Mouse (Mus musculus): ENCODE data around the gene Cavin3. TPM values are rescaled to one million over a fixed set of nuclear protein-coding genes. Genes with fewer than 3 reads are reported as not detected.

The Cavin3 gene
- polyA plus RNA-seq, 2 experiments = 65.0 to 113 TPM

DNA sequence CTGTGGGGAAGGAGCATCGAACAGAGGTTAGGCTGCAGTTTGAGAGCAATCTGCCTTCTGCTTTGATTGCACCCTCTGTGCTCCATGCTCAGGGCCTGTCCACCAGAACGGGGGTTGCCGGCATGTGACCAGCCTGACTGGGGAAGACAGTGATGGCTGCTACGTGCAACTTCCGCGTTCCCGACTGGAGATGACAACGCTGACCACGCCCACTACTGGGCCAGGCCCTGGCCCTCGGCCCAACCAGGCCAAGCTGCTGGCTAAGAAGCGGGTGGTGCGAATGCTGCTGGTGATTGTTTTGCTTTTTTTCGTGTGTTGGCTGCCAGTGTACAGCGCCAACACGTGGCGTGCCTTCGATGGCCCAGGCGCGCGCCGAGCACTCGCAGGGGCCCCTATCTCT lies 47.3 kb downstream of the Cavin3 start:
- DNase-seq (ENCODE audit: low spot score) = no peak
- no peak for TF ChIP-seq POLR2A (IDR thresholded peaks at IDR 0.05; ENCODE audit: borderline replicate concordance, extremely low read depth, insufficient read depth, insufficient read length)
- no peaks in the 10 kb centered on the region for H3K36me3 ChIP-seq (ENCODE audit: control insufficient read depth, insufficient read depth, low read length)
- no peak overlapping the region for H3K4me3 ChIP-seq (replicated peaks; ENCODE audit: low read length)
- 84% methylated on average over 18 of the region's 22 CpGs for WGBS
- no peak overlapping the region for H3K9ac ChIP-seq (ENCODE audit: low read depth, low read length, severe bottlenecking)
- no peak for ATAC-seq (ENCODE audit: low FRiP score, low read depth)
- no peak overlapping the region for H3K27ac ChIP-seq (replicated peaks; ENCODE audit: low read depth, low read length)
- H3K4me2 ChIP-seq (replicated peaks; ENCODE audit: low read depth, low read length, severe bottlenecking) = no peak overlapping the region
- no peaks in the 10 kb centered on the region for H3K27me3 ChIP-seq (ENCODE audit: control insufficient read depth, insufficient read depth, low read length)
- no peaks in the 10 kb centered on the region for H3K9me3 ChIP-seq (ENCODE audit: control insufficient read depth, low read length)
- no peaks in the 10 kb centered on the region for H3K4me1 ChIP-seq (ENCODE audit: control insufficient read depth, insufficient read depth, low read length)

DNA sequence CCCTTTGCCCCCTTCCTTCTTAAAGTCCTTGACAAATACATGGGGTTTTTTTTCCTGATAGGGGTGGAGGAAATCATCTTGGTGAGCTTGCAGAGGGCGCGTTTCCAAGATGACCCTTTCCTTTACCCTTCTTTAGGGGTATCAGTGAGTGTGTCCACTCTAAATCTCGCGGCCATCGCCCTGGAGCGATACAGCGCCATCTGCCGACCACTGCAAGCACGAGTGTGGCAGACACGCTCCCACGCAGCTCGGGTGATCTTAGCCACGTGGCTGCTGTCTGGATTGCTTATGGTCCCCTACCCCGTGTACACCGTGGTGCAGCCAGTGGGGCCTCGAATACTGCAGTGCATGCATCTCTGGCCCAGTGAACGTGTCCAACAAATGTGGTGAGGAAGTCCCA lies 48.2 kb downstream of the Cavin3 start:
- TF ChIP-seq POLR2A (IDR thresholded peaks at IDR 0.05; ENCODE audit: borderline replicate concordance, extremely low read depth, insufficient read depth, insufficient read length) = no peak
- Histone ChIP-seq H3K36me3 (ENCODE audit: control insufficient read depth, insufficient read depth, low read length) (no peaks in the 10 kb centered on the region), H3K9me3 (ENCODE audit: control insufficient read depth, low read length) (no peaks in the 10 kb centered on the region), H3K27me3 (ENCODE audit: control insufficient read depth, insufficient read depth, low read length) (no peaks in the 10 kb centered on the region), H3K9ac (ENCODE audit: low read depth, low read length, severe bottlenecking) (no peak overlapping the region), H3K27ac (replicated peaks; ENCODE audit: low read depth, low read length) (no peak overlapping the region), H3K4me3 (replicated peaks; ENCODE audit: low read length) (no peak overlapping the region), H3K4me1 (ENCODE audit: control insufficient read depth, insufficient read depth, low read length) (no peaks in the 10 kb centered on the region), H3K4me2 (replicated peaks; ENCODE audit: low read depth, low read length, severe bottlenecking) (no peak overlapping the region)
- ATAC-seq (ENCODE audit: low FRiP score, low read depth) (no peak), DNase-seq (ENCODE audit: low spot score) (no peak)
- 86% methylated on average over 17 of the region's 17 CpGs for WGBS

- no peaks in the 10 kb centered on the region for H3K36me3 ChIP-seq (ENCODE audit: control insufficient read depth, insufficient read depth, low read length)
- H3K27ac ChIP-seq (replicated peaks; ENCODE audit: low read depth, low read length) = no peak overlapping the region
- H3K4me1 ChIP-seq (ENCODE audit: control insufficient read depth, insufficient read depth, low read length) = no peaks in the 10 kb centered on the region
- H3K9ac ChIP-seq (ENCODE audit: low read depth, low read length, severe bottlenecking) = no peak overlapping the region
- H3K4me2 ChIP-seq (replicated peaks; ENCODE audit: low read depth, low read length, severe bottlenecking) = no peak overlapping the region
- DNase-seq (ENCODE audit: low spot score) = no peak
- 44% methylated on average over 1 of the region's 1 CpGs for WGBS
- no peak for TF ChIP-seq POLR2A (IDR thresholded peaks at IDR 0.05; ENCODE audit: borderline replicate concordance, extremely low read depth, insufficient read depth, insufficient read length)
- H3K9me3 ChIP-seq (ENCODE audit: control insufficient read depth, low read length) = no peaks in the 10 kb centered on the region
- no peak for ATAC-seq (ENCODE audit: low FRiP score, low read depth)
- no peaks in the 10 kb centered on the region for H3K27me3 ChIP-seq (ENCODE audit: control insufficient read depth, insufficient read depth, low read length)
- H3K4me3 ChIP-seq (replicated peaks; ENCODE audit: low read length) = no peak overlapping the region
These were observed 50.0 kb downstream of the Cavin3 start for GRCm38 (mm10) chr7:105432058-105432457.

Other genes with a start within 250 kb of the Cavin3 start
- not detected in 2 replicates for gene Olfr688, start 194.2 kb downstream of the Cavin3 start, polyA plus RNA-seq (2012; rRNA removed)
- gene Olfr688, start 194.2 kb downstream of the Cavin3 start, polyA plus RNA-seq (2014; fragmentation: Nextera tagmentation; extraction: Ambion mirVana) = not detected in 2 replicates
- not detected in 2 replicates for gene Olfr689, start 171.1 kb downstream of the Cavin3 start, polyA plus RNA-seq (2012; rRNA removed)
- gene Olfr689, start 171.1 kb downstream of the Cavin3 start, polyA plus RNA-seq (2014; fragmentation: Nextera tagmentation; extraction: Ambion mirVana) = not detected in 2 replicates
- gene Olfr690, start 148.2 kb downstream of the Cavin3 start, polyA plus RNA-seq (2012; rRNA removed) = not detected in 2 replicates
- gene Olfr690, start 148.2 kb downstream of the Cavin3 start, polyA plus RNA-seq (2014; fragmentation: Nextera tagmentation; extraction: Ambion mirVana) = not detected in 2 replicates
- gene Olfr691, start 140.0 kb downstream of the Cavin3 start, polyA plus RNA-seq (2012; rRNA removed) = 0.04 TPM in 1 of 2 replicates, not detected in the other
- not detected in 2 replicates for gene Olfr691, start 140.0 kb downstream of the Cavin3 start, polyA plus RNA-seq (2014; fragmentation: Nextera tagmentation; extraction: Ambion mirVana)
- gene Olfr692, start 114.1 kb downstream of the Cavin3 start, polyA plus RNA-seq (2012; rRNA removed) = not detected in 2 replicates
- gene Olfr692, start 114.1 kb downstream of the Cavin3 start, polyA plus RNA-seq (2014; fragmentation: Nextera tagmentation; extraction: Ambion mirVana) = not detected in 2 replicates
- not detected in 2 replicates for gene Gm5901, start 107.3 kb downstream of the Cavin3 start, polyA plus RNA-seq (2012; rRNA removed)
- gene Gm5901, start 107.3 kb downstream of the Cavin3 start, polyA plus RNA-seq (2014; fragmentation: Nextera tagmentation; extraction: Ambion mirVana) = not detected in 2 replicates
- gene Fam160a2, start 82.2 kb downstream of the Cavin3 start, polyA plus RNA-seq (2012; rRNA removed) = 45.7 and 58.7 TPM in 2 replicates
- gene Fam160a2, start 82.2 kb downstream of the Cavin3 start, polyA plus RNA-seq (2014; fragmentation: Nextera tagmentation; extraction: Ambion mirVana) = 39.3 and 41.2 TPM in 2 replicates
- 0.05 and 0.06 TPM in 2 replicates for gene Cnga4, start 77.7 kb downstream of the Cavin3 start, polyA plus RNA-seq (2012; rRNA removed)
- 0.12 TPM in 1 of 2 replicates, not detected in the other for gene Cnga4, start 77.7 kb downstream of the Cavin3 start, polyA plus RNA-seq (2014; fragmentation: Nextera tagmentation; extraction: Ambion mirVana)
- 0.03 TPM in 1 of 2 replicates, not detected in the other for gene Cckbr, start 56.6 kb downstream of the Cavin3 start, polyA plus RNA-seq (2012; rRNA removed)
- gene Cckbr, start 56.6 kb downstream of the Cavin3 start, polyA plus RNA-seq (2014; fragmentation: Nextera tagmentation; extraction: Ambion mirVana) = not detected in 2 replicates
- 33.7 and 45.5 TPM in 2 replicates for gene Smpd1, start 72.1 kb upstream of the Cavin3 start, polyA plus RNA-seq (2012; rRNA removed)
- gene Smpd1, start 72.1 kb upstream of the Cavin3 start, polyA plus RNA-seq (2014; fragmentation: Nextera tagmentation; extraction: Ambion mirVana) = 49.5 and 52.3 TPM in 2 replicates
- 55.1 and 80.3 TPM in 2 replicates for gene Apbb1, start 99.4 kb upstream of the Cavin3 start, polyA plus RNA-seq (2012; rRNA removed)
- gene Apbb1, start 99.4 kb upstream of the Cavin3 start, polyA plus RNA-seq (2014; fragmentation: Nextera tagmentation; extraction: Ambion mirVana) = 30.3 and 34.5 TPM in 2 replicates
- gene Hpx, start 117.8 kb upstream of the Cavin3 start, polyA plus RNA-seq (2012; rRNA removed) = 0.96 and 1.1 TPM in 2 replicates
- 0.26 TPM in 1 of 2 replicates, not detected in the other for gene Hpx, start 117.8 kb upstream of the Cavin3 start, polyA plus RNA-seq (2014; fragmentation: Nextera tagmentation; extraction: Ambion mirVana)
- 68.3 and 77.4 TPM in 2 replicates for gene Trim3, start 151.3 kb upstream of the Cavin3 start, polyA plus RNA-seq (2012; rRNA removed)
- 35.1 and 37.0 TPM in 2 replicates for gene Trim3, start 151.3 kb upstream of the Cavin3 start, polyA plus RNA-seq (2014; fragmentation: Nextera tagmentation; extraction: Ambion mirVana)
- 136 and 176 TPM in 2 replicates for gene Timm10b, start 157.8 kb upstream of the Cavin3 start, polyA plus RNA-seq (2012; rRNA removed)
- 176 and 202 TPM in 2 replicates for gene Timm10b, start 157.8 kb upstream of the Cavin3 start, polyA plus RNA-seq (2014; fragmentation: Nextera tagmentation; extraction: Ambion mirVana)
- 181 and 182 TPM in 2 replicates for gene Arfip2, start 158.1 kb upstream of the Cavin3 start, polyA plus RNA-seq (2012; rRNA removed)
- 106 and 110 TPM in 2 replicates for gene Arfip2, start 158.1 kb upstream of the Cavin3 start, polyA plus RNA-seq (2014; fragmentation: Nextera tagmentation; extraction: Ambion mirVana)
- 173 and 186 TPM in 2 replicates for gene Gm45799, start 158.3 kb upstream of the Cavin3 start, polyA plus RNA-seq (2012; rRNA removed)
- gene Gm45799, start 158.3 kb upstream of the Cavin3 start, polyA plus RNA-seq (2014; fragmentation: Nextera tagmentation; extraction: Ambion mirVana) = 37.8 and 40.4 TPM in 2 replicates
- 10.9 and 12.1 TPM in 2 replicates for gene Dnhd1, start 168.5 kb upstream of the Cavin3 start, polyA plus RNA-seq (2012; rRNA removed)
- gene Dnhd1, start 168.5 kb upstream of the Cavin3 start, polyA plus RNA-seq (2014; fragmentation: Nextera tagmentation; extraction: Ambion mirVana) = 1.4 and 1.8 TPM in 2 replicates

Data from limb, embryonic 14.5 days (tissue).